ENCODE assay signal across 8 mouse cellular contexts in genomic region chr5:64599865-64600288, GRCm38 (mm10).
DNase-seq lines count a peak whose midpoint lies in the region; ATAC-seq and TF ChIP-seq lines count a peak whose summit lies in the region.

No protein-coding gene starts in this region.

- peak overlapping the region; percentile 3; the same call in 1 of the 2 replicates for H3K4me2 ChIP-seq in forebrain, embryonic 13.5 days
- H3K4me2 ChIP-seq in liver, embryonic 15.5 days: peak overlapping the region; percentile 69

- H3K27ac ChIP-seq in forebrain, embryonic 13.5 days: peak overlapping the region; percentile 54; the same call in 1 of the 2 replicates
- H3K27ac ChIP-seq in liver, embryonic 15.5 days (replicated peaks): peak overlapping the region; percentile 80

- H3K4me3 ChIP-seq in E14TG2a.4 (replicated peaks; ENCODE audit: low read length): peak overlapping the region; percentile 8; the same call in 1 of the 2 replicates
- no peak overlapping the region for H3K4me3 ChIP-seq in forebrain, embryonic 13.5 days
- H3K4me3 ChIP-seq in liver, embryonic 15.5 days (replicated peaks): peak overlapping the region; percentile 42

- peaks cover 7% of the 10 kb centered on the region for H3K9me3 ChIP-seq in E14TG2a.4 (ENCODE audit: low read length)
- no peaks in the 10 kb centered on the region for H3K9me3 ChIP-seq in forebrain, embryonic 13.5 days (replicated peaks)
- H3K9me3 ChIP-seq in liver, embryonic 15.5 days (replicated peaks): no peaks in the 10 kb centered on the region

- TF ChIP-seq CTCF in E14TG2a.4 (conservative IDR thresholded peaks at IDR 0.05; ENCODE audit: low read length): no peak

- peaks cover 70% of the 10 kb centered on the region for H3K4me1 ChIP-seq in E14TG2a.4 (replicated peaks; ENCODE audit: low read depth, low read length)
- H3K4me1 ChIP-seq in forebrain, embryonic 13.5 days: peaks cover 13% of the 10 kb centered on the region; the same call in 1 of the 2 replicates
- H3K4me1 ChIP-seq in liver, embryonic 15.5 days (replicated peaks): peaks cover 45% of the 10 kb centered on the region

- DNase-seq in adrenal gland, postnatal 10 days: peak; percentile 18
- no peak for DNase-seq in adrenal gland, postnatal 4 days (ENCODE audit: low spot score in 2 of 2)
- DNase-seq in induced T-regulatory cell, adult 2 months (ENCODE audit: low read depth): peak; percentile 87
- DNase-seq in urinary bladder, postnatal 36 days (ENCODE audit: low spot score in 2 of 2): no peak

- no peaks in the 10 kb centered on the region for H3K27me3 ChIP-seq in E14TG2a.4 (ENCODE audit: insufficient read depth, low read length)
- no peaks in the 10 kb centered on the region for H3K27me3 ChIP-seq in forebrain, embryonic 13.5 days
- no peaks in the 10 kb centered on the region for H3K27me3 ChIP-seq in liver, embryonic 15.5 days

- no peaks in the 10 kb centered on the region for H3K36me3 ChIP-seq in E14TG2a.4 (ENCODE audit: insufficient read depth, low read length)
- no peaks in the 10 kb centered on the region for H3K36me3 ChIP-seq in forebrain, embryonic 13.5 days (ENCODE audit: poor library complexity, severe bottlenecking)
- H3K36me3 ChIP-seq in liver, embryonic 15.5 days (replicated peaks): no peaks in the 10 kb centered on the region

- no peak for ATAC-seq in forebrain, embryonic 13.5 days
- ATAC-seq in liver, embryonic 15.5 days (ENCODE audit: insufficient read depth): no peak
- peak; percentile 84 for ATAC-seq in neutrophil, adult 5-6 weeks (ENCODE audit: extremely low read depth, insufficient number of reproducible peaks, low FRiP score, poor library complexity, severe bottlenecking)

- WGBS in forebrain, embryonic 13.5 days: 52% methylated on average over 13 of the region's 13 CpGs
- 17% methylated on average over 13 of the region's 13 CpGs for WGBS in liver, embryonic 15.5 days (ENCODE audit: insufficient replicate concordance)

- H3K9ac ChIP-seq in forebrain, embryonic 13.5 days: no peak overlapping the region
- peak overlapping the region; percentile 50 for H3K9ac ChIP-seq in liver, embryonic 15.5 days

Comparison
In these comparisons a context has a peak if more than half of its experiments do, and no peak if none do; other contexts are left out.
1. DNase-seq: peak in adrenal gland, postnatal 10 days (single experiment) and induced T-regulatory cell, adult 2 months (single experiment); none in adrenal gland, postnatal 4 days (0 of 2) and urinary bladder, postnatal 36 days (0 of 2).